ENCODE assay signal across 9 mouse cellular contexts in the genomic region with DNA sequence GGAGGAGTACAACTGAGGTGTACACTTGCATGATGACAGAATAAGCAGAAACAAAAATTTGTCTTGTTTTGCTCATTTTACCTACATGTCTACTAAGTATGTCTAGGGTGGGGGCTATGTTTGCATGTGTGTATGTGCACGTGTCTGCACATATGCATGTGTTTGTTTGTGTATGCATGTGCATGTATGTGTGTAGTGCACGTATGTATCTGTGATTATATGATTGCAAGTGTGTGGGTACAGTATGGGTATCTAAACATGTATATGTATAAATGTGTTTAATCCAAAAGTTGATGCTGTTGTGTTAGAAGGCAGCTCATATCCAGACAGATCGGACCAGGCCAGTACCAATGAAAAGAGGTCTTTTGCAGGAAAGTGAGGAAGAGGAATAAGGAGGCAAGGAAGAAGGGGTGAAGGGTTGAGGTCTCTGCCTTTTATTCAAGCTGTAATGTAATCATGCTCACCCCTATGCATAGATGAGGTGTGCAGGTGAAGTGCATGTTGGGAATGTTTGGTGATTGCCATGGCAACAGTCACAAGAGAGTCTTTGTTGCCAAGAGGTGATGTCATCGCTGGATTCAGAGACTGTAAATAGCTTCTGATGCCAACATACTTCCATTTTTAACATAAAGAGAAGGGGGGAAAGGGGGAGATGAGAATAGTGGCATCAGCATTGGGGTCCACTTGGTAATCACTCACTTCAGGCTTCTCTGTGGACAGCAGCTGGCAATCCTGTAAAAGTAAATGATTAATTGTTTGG.
DNase-seq lines count a peak whose midpoint lies in the region; ATAC-seq lines count a peak whose summit lies in the region.
"Had no signal": no experiment of that assay in that cellular context is flagged by ENCODE, and none has a peak within 500 bp of the region (broad histone marks: within the 10 kb centered on the region; RNA-seq: fewer than 3 reads in every experiment).

No protein-coding gene starts in this region.

- 55% methylated on average over 4 of the region's 4 CpGs for WGBS in forebrain, embryonic 14.5 days
- WGBS in midbrain, embryonic 16.5 days: 80% methylated on average over 4 of the region's 4 CpGs

- no peaks in the 10 kb centered on the region for H3K27me3 ChIP-seq in forebrain, embryonic 14.5 days (replicated peaks; ENCODE audit: control insufficient read depth, insufficient read depth, low read length)
- no peaks in the 10 kb centered on the region for H3K27me3 ChIP-seq in midbrain, embryonic 16.5 days (ENCODE audit: control insufficient read depth, insufficient read depth, low read depth, low read length)
- H3K27me3 ChIP-seq: embryonic facial prominence, embryonic 15.5 days had no signal

- peak; percentile 32 for DNase-seq in heart, postnatal 4 days
- no peak for DNase-seq in heart, postnatal 14 days
- DNase-seq in NIH3T3 (ENCODE audit: low read depth): peak; percentile 65
- peak; percentile 94 for DNase-seq in forebrain, embryonic 14.5 days (ENCODE audit: low spot score)
- DNase-seq in spleen, postnatal 4 days (ENCODE audit: low spot score in 2 of 2): no peak
- no peak for DNase-seq in testis, postnatal 14 days (ENCODE audit: low spot score)
- no peak for DNase-seq in adrenal gland, postnatal 4 days (ENCODE audit: low spot score in 2 of 2)

- ATAC-seq in forebrain, embryonic 14.5 days: peak; percentile 95
- ATAC-seq in midbrain, embryonic 16.5 days: peak; percentile 77; the same call in 1 of the 2 replicates

- no peak overlapping the region for H3K9ac ChIP-seq in forebrain, embryonic 14.5 days (ENCODE audit: low read length)
- no peak overlapping the region for H3K9ac ChIP-seq in midbrain, embryonic 16.5 days (ENCODE audit: low read depth, low read length)
- H3K9ac ChIP-seq: embryonic facial prominence, embryonic 15.5 days had no signal

- no peak overlapping the region for H3K27ac ChIP-seq in forebrain, embryonic 14.5 days (ENCODE audit: low read depth, low read length)
- no peak overlapping the region for H3K27ac ChIP-seq in midbrain, embryonic 16.5 days (ENCODE audit: low read length)
- H3K27ac ChIP-seq: embryonic facial prominence, embryonic 15.5 days had no signal

- no peaks in the 10 kb centered on the region for H3K4me1 ChIP-seq in forebrain, embryonic 14.5 days (ENCODE audit: control insufficient read depth, insufficient read depth, low read length)
- 0 out of 2 replicates have a peak, but pooled peaks cover 3% of the 10 kb centered on the region for H3K4me1 ChIP-seq in midbrain, embryonic 16.5 days (ENCODE audit: control insufficient read depth, insufficient read depth, low read length)
- H3K4me1 ChIP-seq: embryonic facial prominence, embryonic 15.5 days had no signal

- H3K4me3 ChIP-seq in forebrain, embryonic 14.5 days (ENCODE audit: low read depth, low read length): no peak overlapping the region
- H3K4me3 ChIP-seq in midbrain, embryonic 16.5 days (ENCODE audit: low read depth, low read length): no peak overlapping the region
- H3K4me3 ChIP-seq: embryonic facial prominence, embryonic 15.5 days had no signal

- no peak overlapping the region for H3K4me2 ChIP-seq in forebrain, embryonic 14.5 days (ENCODE audit: low read length)
- H3K4me2 ChIP-seq in midbrain, embryonic 16.5 days (ENCODE audit: low read length): no peak overlapping the region
- H3K4me2 ChIP-seq: embryonic facial prominence, embryonic 15.5 days had no signal

- no peaks in the 10 kb centered on the region for H3K9me3 ChIP-seq in forebrain, embryonic 14.5 days (replicated peaks; ENCODE audit: control insufficient read depth, low read length)
- H3K9me3 ChIP-seq in midbrain, embryonic 16.5 days (replicated peaks; ENCODE audit: control insufficient read depth, low read length, poor library complexity, severe bottlenecking): no peaks in the 10 kb centered on the region
- H3K9me3 ChIP-seq: embryonic facial prominence, embryonic 15.5 days had no signal

- no peaks in the 10 kb centered on the region for H3K36me3 ChIP-seq in forebrain, embryonic 14.5 days (ENCODE audit: control insufficient read depth, insufficient read depth, low read length)
- no peaks in the 10 kb centered on the region for H3K36me3 ChIP-seq in midbrain, embryonic 16.5 days (ENCODE audit: control insufficient read depth, insufficient read depth, low read length)
- H3K36me3 ChIP-seq: embryonic facial prominence, embryonic 15.5 days had no signal

- intact Hi-C loops in heart, postnatal 14 days (cut with DNase I): loop anchor here (1.0 kb wide), 1 partner anchor 11 kb away; no protein-coding TSS in a partner anchor

Comparison
In these comparisons a context has a peak if more than half of its experiments do, and no peak if none do; other contexts are left out.
1. DNase-seq: peak in heart, postnatal 4 days (single experiment), NIH3T3 (single experiment) and forebrain, embryonic 14.5 days (single experiment); none in heart, postnatal 14 days (0 of 2), spleen, postnatal 4 days (0 of 2), testis, postnatal 14 days (single experiment) and adrenal gland, postnatal 4 days (0 of 2).